Mouse (Mus musculus): ENCODE results near the gene Ropn1.
A peak's percentile ranks its signal among the peaks of the same experiment; 100 is the strongest.
"Not testable (repeated sequence)": the region's sequence is repeated elsewhere in the genome, so short reads cannot be mapped to it uniquely, and the experiment has no call there.

Gene Ropn1

DNA sequence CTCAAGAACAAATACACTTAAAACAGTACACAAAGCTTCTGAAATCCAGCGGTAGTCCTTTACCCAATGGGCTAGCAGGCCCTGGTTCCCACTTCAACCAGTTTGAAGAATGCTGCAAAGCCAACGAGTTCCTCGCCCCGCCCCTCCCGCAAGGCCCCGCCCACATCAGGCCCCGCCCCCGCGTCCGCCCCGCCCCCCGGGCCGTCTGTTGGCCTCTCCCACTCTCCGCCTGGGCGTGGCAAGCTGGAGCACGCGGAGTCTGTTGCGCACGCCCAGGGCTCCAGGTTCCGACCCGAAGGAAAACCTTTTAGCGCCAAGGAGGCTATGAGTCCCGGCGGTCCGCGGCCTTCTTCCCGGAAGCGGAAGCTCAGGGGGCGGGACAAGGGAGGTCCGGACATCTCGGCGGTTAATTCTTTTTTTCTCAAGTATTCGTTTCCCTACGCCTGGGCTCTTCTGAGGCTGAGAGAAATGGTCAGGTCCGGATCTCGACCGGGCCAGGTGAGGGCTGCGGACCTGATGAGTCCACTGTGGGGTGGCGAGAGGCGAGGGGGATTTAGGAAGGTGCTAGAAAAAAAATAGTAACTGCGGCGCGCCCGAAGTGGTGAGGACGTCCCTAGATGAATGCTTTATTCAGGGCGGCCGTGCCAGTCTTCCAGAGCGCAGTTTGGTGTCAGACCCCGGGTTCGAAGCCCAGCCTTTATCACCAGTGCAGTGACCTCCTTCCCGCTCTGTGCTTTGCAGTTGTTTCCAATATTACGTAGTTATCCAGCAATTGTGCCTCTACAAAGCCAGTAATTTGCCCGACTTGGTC is 40.8 kb downstream of the Ropn1 start, which contains the start of gene Ccdc14:
Gene Ccdc14 (plus strand): TSS at position 283 of the 811 bp plus-strand sequence.
- peak; percentile 95 for DNase-seq

DNA sequence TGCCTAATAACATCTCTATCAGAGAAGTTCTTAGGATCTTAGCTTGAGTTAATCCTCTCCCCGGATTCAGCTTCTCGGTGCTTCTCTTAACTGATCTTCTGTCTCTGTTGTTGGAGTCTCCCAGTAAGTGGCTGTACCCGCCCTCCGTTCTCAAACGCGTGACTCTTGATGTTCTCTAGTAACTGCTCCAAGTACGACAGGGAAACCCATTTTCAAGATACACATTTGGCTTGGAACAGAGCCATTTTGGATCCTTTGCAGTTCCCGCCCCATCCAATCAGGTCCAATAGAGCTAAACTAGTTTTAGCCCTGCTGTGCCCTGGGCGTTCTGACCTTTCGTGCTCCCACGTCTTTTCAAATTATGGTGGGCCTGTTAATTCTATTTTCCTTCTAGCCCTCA is 41.4 kb downstream of the Ropn1 start:
- DNase-seq = peak; percentile 34

- DNase-seq = no peak
Observed at GRCm38 (mm10) chr16:34694477-34694876, 44.8 kb downstream of the Ropn1 start.

DNA sequence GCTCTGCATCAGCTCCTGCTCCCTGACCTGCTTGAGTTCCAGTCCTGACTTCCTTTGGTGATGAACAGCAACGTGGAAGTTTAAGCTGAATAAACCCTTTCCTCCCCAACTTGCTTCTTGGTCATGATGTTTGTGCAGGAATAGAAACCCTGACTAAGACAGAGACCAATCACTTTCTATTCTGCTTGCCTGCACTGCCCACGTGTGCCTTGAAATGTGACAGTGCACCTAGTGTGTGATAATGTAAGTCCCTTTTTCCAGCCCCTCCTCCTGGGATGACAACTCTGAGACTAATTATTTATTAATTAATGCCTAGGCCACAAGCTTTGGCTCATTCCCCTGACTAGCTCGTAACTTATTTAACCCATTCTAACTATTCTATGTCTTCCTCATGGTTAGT is 49.0 kb downstream of the Ropn1 start:
- DNase-seq = not testable (repeated sequence)

- DNase-seq = peak; percentile 91
Observed at GRCm38 (mm10) chr16:34700165-34700827, 50.6 kb downstream of the Ropn1 start.

DNA sequence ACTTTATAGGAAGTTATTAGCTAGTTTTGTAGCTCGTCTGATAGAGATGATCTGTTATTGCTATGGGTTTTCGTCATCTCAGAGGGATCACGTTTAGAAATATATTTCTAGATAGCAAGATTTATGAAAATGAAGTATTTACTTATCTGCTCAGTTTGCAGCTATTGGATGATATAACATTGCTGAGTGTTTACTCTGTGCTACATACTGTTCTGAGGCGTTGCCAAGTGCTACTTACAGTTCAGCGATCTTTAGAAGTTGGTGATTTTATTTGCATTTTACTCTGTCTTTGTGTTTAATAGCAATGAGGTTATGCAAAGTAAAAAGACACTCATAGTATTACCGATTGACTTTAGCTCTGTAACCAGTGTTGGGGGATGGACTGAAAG is 51.1 kb downstream of the Ropn1 start:
- DNase-seq = no peak

DNA sequence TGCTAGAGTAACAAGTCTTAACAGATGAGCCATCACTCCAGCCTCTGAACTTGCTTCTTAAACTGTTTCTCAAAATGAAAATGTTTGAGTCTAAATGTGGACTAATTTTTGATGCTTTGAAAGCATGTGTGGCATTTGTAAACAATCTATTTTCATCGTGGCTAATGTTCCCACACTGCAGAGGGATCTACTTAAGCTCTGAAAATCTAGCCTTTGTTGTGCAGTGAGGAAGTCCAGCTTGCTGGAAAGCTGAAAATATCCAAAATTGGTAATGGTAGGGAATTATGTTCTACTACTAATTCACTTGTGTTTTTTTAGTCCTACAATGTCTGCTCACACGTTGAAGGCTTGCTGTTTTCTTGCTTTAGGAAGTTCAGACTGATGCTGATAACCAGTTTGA is 56.3 kb downstream of the Ropn1 start:
- DNase-seq = peak; percentile 34

- DNase-seq = peak; percentile 66
Observed at GRCm38 (mm10) chr16:34706487-34706946, 56.8 kb downstream of the Ropn1 start.

DNA sequence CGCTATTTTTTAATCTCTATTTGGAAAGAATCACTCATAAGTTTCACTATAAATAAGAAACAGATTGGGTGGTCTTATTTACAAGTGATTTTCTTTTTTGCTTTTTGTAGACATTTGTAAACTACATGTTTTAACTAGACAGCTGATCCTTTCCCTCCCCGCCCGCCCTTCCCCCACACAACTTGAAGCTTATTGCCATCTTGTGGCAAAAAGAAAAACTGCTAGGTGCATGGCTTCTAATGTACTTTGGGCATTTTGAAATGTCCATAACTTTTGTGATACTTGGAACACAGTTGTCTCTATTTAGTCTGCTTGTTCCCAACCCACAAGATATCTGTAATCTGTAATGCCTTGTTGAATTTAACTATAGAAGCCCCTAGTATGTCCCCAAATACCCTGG is 61.8 kb downstream of the Ropn1 start:
- DNase-seq = peak; percentile 15

GRCm38 (mm10) chr16:34725156-34725555 is 75.4 kb downstream of the Ropn1 start:
- no peak for DNase-seq
